Mouse (Mus musculus) thymus, postnatal 0 days (tissue): ENCODE data around the gene Kcnk13. TPM values are rescaled to one million over a fixed set of nuclear protein-coding genes. Genes with fewer than 3 reads are reported as not detected.

Source experiments
- DNase-seq: peaks from one replicate; pipeline ENCODE4 v3.0.0-alpha.2; 2015; ENCODE audit warnings: low spot score
- polyA plus RNA-seq: library from polyadenylated mRNA; unstranded; fragments of >200 nt; fragmentation: Nextera tagmentation; extraction: Ambion mirVana; gene quantifications from 2 replicates; pipeline ENCODE4 v1.2.1, GENCODE M21; 2015

Gene Kcnk13
- polyA plus RNA-seq, 1 experiment from 2014 or later = 0.62 TPM

DNA sequence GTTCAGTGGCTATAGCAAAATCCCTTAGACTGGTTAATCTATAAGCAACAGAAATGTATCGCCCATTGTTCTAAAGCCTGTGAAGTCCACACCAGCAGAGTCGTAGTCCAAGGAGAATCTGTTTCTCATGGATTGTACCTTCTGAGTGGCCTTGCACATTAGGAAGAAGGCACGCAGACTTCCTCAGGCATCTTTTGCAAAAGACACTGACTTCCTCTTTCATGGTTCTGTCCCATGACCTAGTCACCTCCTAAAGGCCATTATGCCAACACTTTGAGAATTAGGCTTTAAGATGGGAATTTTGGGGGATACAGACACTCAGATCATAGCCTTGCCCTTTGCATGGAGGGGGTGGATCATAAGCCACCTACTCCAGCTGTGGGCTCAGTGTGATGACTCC, 48.5 kb downstream of the Kcnk13 start:
- DNase-seq = no peak

DNA sequence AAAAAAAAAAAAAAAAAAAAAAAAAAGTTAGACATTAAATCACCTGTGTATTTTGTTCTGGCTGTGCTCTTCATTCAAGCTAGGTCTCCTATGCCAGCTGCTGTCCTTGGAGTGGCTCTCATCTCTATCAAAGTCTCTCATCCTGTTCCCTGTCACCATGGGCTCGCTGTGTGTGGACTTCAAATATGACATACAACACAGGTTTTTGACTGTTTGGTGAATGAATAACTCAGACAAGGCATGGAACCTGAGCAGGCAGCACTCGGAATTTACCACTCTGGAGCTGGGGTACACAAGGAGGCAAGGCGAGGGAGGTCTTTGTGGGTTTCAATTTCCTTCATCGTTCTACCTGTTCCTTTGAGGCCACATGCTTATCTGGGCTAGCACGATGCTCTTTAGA, 50.8 kb downstream of the Kcnk13 start:
- no peak for DNase-seq

GRCm38 (mm10) chr12:100017709-100018108, 53.4 kb downstream of the Kcnk13 start:
- no peak for DNase-seq

- no peak for DNase-seq
Measured at GRCm38 (mm10) chr12:100022490-100022889, 58.2 kb downstream of the Kcnk13 start.

DNA sequence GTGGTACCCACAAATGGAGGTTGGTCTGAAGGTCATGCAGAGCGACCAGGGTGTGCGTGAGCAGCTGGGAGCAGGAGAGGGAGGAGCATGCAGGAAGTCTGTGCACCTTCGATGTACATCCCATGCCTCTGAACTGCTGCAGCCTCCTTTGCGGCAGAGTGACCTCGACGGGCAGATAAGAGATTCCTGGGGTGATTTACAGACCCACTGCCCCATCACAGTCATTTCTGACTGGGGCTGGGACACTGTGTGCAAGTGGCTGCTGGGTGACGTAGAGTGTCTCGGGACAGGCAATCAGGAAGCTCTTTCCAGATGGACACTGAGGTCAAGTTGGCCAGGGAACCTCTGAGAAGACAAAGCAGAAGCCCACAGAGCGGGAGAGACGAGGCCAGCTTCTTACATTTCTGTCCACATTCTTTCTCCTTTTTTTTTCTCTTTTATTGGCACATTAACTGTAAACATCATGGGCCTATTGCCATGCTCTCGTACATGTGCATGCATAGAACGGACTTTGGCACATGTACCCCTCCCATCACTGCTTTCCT, 59.6 kb downstream of the Kcnk13 start:
- no peak for DNase-seq

DNA sequence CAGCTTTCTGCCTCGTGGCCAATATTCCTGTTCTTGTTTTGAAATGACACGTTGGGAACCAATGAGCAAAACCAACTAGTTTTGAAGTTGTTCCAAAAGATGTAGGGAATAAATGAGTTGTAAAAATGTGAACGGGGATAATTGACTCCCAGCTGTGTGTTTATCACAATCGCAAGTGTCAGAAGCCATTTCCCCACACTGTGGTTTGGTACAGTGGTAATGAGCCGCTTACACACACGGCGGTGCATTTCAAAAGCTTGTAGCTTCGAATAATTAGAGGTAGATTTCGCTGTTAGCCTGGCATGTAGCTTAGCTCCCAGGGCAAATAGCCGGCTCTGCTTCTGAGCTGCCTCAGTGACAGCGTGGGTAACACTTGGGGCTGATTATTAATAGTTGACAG, 61.4 kb downstream of the Kcnk13 start:
- no peak for DNase-seq

DNA sequence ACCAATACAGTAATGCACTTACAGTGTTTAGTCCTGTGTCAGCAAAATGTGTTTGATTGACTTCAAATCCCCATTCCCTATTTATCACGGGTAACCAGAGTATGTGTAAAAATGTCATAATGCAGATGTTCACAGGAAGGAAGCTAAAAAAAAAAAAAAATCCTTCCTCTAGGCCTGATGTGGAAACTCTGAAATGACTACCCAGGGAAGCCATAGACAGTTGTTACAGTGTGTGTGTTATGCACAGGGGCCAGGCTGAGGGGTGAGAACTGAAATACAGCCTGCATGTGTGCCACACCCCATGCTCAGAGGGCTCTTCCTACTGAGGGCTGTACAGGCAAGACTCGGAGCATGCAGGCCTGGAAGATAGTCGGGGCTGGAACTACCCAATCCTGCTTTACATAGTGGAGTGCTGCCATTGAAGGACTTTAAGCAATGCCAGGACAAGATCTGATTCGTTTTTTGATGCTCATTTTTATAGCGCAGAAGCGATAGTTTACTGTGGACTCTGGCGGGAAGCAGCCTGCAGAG, 62.5 kb downstream of the Kcnk13 start:
- no peak for DNase-seq

- no peak for DNase-seq
Measured at GRCm38 (mm10) chr12:100027281-100027680, 63.0 kb downstream of the Kcnk13 start.

DNA sequence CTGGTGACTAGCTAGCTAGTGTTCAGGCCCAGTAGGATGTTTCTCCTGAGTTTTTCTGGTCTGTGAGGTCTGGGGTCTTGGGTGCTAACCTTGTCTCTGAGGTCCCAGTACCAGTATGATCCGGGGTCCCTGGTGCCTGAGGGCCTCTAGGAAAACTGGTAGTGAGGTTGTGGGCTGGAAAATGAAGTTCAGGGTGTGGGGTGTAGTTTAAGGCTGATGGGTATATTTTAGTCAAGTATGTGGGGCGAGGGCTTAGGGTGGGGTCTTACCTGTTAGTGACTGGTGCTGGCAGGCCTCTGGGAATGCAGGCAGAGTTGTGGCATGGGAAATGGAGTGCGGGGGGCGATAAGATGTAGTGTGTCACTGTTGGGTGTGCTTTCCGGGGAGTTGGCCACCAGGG, 67.4 kb downstream of the Kcnk13 start:
- DNase-seq = no peak

DNA sequence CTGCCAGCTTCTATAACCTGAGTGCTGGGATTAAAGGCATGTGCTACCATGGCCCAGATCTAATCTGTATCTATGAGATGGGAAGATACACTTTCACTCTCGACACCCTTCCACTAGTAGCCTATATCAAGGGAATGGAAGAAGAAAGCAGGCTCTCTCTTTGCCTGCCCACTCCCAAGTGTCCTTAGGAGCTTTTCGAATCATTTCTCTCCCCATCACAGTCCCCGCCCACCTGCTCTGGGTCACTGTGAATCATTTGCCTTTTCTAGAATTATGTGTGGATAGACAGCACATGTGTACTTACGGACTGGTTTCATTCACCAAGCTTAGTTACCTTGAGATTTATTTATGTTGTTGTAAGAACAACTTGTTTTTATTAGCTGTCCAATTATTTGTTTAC, 68.2 kb downstream of the Kcnk13 start:
- no peak for DNase-seq

GRCm38 (mm10) chr12:100038741-100039262, 74.5 kb downstream of the Kcnk13 start:
- DNase-seq = no peak

DNA sequence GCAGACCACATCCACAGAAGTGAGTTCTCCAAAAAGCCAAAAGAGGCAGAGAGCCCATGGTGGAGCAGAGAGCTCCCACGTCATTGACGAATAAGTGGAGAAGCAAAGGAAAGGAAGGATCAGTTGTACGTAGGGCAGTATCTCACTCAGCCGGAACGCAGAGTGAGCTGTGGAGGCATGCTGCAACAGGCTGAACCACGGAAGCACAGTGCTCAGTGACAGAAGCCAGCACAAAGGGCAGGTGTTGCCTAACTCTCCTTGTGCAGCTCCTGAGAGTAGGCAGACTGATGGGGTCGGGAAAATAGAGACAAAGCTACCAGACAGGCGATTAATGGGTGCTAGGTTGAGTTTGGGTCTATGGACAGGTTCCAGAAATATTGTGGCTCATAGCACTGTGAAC, 77.8 kb downstream of the Kcnk13 start:
- no peak for DNase-seq

GRCm38 (mm10) chr12:100044704-100045103, 80.4 kb downstream of the Kcnk13 start:
- peak; percentile 9 for DNase-seq

DNA sequence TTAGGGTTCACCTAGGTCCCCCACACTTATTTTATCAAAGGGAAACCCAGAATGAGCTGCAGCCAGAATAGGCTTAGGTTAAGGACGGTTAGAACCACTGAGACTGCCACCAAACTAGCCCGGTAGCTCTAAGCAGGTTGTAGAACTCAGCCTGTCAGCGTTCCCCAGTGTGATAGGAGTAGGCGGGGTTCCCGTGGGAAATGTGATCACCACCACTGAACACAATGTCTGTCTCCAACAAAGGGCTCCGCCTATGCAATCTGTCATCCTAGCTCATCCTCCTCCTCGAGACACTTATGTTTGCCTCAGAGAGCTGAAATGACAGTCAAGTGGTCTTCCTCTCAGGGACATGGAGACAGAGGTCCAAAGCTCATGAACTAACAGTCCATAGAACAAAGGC, 86.3 kb downstream of the Kcnk13 start:
- no peak for DNase-seq

DNA sequence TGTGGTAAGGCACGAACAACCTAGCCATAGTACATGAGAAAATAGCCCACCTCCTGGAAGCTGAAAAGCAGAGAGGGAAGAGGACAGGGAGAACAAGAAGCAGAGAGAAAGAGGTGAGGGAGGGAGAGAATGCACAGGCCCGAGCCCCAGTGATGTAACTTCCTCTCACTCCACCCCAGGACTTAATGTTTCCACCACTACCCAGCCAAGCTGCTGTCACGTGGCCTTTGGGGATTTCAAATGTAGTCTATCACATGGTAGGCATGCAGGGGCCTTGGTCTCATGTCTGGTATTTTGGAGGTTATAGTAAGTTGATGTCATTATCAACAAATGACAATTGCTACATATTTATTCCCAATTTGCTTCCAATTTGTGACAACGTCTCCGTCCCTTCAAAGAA, 89.3 kb downstream of the Kcnk13 start:
- DNase-seq = no peak

DNA sequence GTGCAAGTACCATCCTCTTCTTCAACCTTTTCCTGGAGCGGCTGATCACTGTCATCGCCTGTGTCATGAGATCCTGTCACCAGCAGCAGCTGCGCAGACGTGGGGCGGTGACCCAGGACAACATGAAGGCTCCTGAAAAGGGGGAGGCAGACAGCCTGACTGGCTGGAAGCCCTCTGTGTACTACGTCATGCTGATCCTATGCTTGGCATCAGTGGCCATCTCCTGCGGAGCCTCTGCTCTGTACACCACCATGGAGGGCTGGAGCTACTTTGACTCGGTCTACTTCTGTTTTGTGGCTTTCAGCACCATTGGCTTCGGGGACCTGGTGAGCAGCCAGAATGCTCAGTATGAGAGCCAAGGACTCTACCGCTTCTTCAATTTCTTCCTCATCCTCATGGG, 96.8 kb downstream of the Kcnk13 start:
- no peak for DNase-seq

DNA sequence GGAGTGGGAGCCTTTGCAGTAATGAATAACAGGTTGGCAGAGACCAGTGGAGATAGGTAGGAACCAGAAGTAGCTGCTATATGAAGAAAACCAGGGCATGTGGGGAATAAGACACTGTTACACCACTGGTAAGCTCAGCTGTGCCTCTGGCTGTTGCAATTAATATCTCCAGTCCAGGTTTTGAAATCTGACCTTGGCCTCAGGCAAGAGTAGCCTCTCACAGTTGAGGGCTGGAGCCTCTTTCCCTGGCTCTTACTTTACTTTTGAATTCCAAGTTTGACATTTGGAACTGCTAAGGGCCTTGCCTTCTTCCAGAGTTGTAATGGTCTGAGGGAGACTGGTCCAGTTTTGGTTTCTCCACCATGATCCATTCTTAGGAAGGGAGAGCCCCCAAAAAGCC, 97.5 kb downstream of the Kcnk13 start:
- no peak for DNase-seq

DNA sequence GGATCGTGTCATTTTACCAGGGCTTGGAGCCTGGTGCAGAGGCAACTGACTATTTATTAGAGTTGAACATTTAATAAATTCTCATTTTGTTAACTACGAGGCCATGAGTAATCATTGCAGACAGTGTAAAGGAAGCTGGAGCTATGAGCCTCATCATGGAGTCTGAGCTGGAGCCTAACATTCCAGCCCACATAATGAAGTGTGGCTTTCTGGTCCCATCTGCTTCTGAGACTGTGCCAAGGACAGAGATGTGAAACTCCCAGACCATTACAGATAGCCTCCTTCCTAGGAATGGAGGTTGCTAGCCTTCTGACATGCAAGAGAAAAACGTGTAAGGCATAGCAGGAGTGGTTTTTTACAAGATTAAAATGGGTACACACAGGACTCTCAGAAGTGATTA, 98.3 kb downstream of the Kcnk13 start:
- no peak for DNase-seq

DNA sequence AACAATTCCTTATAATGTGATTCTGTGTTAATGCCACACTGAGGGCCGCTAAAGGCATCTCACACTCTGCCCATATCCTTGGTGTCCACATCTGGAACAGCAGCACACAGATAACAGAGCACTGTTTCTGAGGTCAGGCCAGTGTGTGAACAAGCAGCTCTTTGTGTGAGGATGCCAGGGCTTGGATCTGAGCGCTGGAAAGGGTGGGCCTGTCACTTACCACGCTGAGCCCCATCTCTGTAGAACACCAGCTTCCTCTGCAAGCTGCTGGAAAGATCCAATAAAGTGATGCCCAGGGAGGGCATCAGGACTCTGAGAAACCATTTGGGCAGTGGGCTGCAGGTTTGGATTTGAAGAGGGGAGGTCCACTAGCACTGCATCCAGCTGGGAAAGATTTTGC, 100.8 kb downstream of the Kcnk13 start:
- DNase-seq = no peak

GRCm38 (mm10) chr12:100067477-100067876, 103.2 kb downstream of the Kcnk13 start:
- peak; percentile 11 for DNase-seq

DNA sequence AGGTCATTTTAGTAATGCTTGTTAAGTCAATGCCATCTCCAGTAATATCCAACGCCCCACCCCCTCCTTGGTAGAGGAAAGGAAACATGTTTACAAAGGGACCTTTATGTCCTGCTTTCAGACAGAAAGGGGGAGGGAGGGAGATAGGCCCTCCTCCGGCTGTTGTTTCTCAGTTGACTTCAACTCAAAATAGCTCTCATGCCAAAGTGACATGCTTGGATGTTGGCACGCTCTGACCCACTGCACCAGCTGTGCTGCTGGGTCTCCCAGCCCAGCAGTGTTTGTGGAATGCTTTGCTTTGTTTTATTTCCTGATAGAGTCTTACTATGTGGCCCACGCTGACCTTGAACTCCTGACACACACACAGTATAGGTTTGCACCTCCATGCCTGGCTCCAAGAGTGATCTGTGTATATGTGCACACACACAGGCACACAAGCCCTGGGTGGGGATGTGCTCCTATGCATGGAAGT, 108.9 kb downstream of the Kcnk13 start:
- no peak for DNase-seq

DNA sequence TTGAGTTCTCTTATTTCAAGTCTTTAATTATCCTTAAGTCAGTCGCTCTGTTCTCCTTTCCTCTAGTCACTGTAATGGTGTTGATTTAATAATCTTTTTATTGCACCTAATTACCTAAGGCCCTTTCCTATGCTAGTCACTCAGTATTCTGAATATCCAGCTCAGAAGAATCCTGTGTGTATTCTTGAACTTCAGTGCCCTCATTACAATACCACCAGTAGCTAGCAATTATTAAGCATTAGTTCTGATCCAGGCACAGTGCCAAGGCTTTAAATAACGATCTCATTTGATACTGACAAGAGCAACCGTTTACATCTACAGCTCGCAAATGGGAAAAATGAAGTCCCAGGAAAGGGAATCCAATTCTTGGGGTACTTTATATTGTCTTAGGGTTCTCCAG, 111.4 kb downstream of the Kcnk13 start:
- DNase-seq = no peak

GRCm38 (mm10) chr12:100079636-100080286, 115.5 kb downstream of the Kcnk13 start:
- no peak for DNase-seq
